Mouse (Mus musculus): ENCODE measurements around the gene Gm36079. TPM values are rescaled to one million over a fixed set of nuclear protein-coding genes. Genes with fewer than 3 reads are reported as not detected.
"Not testable (repeated sequence)": the region's sequence is repeated elsewhere in the genome, so short reads cannot be mapped to it uniquely, and the experiment has no call there.

The Gm36079 gene
- total RNA-seq (2017): not detected in 2 replicates

DNA sequence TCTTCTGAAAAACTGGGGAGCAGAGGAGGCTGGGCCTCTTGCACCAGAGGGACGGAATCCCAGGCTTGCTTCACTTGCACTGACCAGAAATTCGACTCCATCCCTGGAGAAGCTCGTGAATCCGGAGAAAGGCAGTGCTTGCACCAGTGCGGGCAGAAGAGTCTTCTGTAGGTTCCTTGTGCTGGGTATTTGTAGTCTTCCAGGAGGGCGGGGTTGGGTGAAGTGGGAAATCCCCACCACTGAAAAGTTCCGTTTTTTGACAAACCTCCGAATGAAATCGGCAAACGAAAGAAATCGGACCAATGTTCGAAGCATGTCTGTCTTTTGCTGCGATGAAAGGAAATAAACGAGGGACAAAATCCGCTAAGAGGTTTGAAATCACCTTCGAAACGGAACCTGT is at the start of gene Gm36079:
TSS of gene Gm36079 (minus strand) at position 101 of the 400 bp plus-strand sequence.
- not testable (repeated sequence) for ATAC-seq (replicated peaks in 1 of 2; ENCODE audit: insufficient read depth in 1 of 2, low FRiP score in 2 of 2, low TSS enrichment in 1 of 2, low read depth in 1 of 2, poor library complexity in 2 of 2, severe bottlenecking in 2 of 2)

DNA sequence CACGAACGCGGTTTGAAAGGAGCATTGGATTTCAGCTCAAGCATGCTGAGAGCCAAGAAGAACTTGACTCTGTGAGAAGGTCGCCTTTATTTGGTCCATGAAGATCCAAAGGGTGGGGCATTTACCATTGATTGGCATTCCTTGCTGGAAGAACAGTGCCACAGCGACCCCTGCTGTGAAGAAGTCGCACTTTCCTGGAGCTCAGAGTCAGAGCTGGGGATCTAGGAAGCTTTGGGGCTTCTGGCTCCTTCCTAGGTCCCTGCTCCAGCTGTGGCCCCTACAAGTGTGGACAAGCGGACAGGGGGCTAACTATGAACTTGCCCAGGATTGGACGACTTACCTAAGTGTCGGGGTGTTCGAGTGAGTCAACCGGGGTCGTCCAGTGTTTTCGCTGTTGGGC is 44.1 kb upstream of the Gm36079 start:
- ATAC-seq (replicated peaks in 1 of 2; ENCODE audit: insufficient read depth in 1 of 2, low FRiP score in 2 of 2, low TSS enrichment in 1 of 2, low read depth in 1 of 2, poor library complexity in 2 of 2, severe bottlenecking in 2 of 2): peak; percentile 77 to 78

DNA sequence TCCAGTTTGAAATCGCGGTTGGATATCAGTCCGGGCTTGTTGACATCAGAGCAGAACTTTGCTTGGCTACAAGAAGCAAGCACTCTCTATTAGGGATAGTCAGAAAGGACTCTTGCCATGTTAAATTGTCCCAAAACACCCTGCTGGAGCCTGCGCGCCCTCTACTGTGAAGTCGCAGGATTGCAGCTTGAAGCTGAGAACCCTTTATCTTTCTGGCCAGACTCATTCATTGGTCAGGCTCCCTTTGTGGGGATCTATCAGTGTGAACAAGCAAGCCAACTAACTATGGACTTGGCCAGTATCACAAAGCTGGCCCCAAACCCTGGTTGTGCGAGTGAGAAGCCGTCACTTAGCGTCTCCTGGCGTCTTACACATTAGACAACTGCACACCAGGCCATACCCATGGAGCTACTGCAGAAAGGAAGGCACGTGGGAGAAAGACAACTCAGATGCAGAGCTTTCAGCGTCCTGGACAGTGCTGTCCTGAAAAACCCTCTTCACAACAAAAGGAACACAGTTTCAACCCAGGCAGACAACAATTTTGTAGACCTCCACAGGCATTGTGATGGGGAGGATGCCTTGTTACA is 43.3 kb upstream of the Gm36079 start:
- peak; percentile 80 to 92 for ATAC-seq (replicated peaks in 1 of 2; ENCODE audit: insufficient read depth in 1 of 2, low FRiP score in 2 of 2, low TSS enrichment in 1 of 2, low read depth in 1 of 2, poor library complexity in 2 of 2, severe bottlenecking in 2 of 2)

DNA sequence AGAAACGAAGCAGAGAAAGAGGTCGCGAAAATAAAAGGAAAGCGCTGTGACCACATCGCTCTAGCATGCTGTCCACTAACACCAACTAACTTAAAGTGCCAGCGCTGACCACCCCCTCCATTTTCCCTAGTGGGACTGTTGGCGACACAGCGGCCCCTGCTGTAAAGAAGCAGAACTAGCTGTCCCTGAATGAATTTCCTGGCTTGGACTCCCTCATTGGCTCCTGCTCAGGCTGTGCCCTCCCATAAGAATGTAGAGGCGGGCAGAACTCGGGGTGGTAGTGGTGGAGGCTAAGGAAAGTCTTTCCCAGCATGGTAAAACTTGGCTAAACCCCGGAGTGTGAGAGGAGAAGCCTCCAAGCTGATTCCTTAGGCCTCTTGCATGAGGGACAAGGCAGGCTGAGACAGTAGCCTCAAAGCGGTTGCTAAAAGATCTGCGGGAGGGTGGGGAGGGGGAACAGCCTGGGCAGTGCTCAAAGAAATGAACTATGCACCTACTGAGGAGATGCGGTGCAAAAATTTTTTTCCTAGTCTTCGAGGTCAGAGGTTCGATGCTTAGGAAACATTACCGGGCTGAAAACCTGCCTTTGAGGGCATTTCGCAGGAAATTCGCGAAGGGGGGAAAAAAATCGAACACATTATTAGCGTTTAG is 36.8 kb upstream of the Gm36079 start:
- ATAC-seq (replicated peaks in 1 of 2; ENCODE audit: insufficient read depth in 1 of 2, low FRiP score in 2 of 2, low TSS enrichment in 1 of 2, low read depth in 1 of 2, poor library complexity in 2 of 2, severe bottlenecking in 2 of 2): peak; percentile 98 to 99

DNA sequence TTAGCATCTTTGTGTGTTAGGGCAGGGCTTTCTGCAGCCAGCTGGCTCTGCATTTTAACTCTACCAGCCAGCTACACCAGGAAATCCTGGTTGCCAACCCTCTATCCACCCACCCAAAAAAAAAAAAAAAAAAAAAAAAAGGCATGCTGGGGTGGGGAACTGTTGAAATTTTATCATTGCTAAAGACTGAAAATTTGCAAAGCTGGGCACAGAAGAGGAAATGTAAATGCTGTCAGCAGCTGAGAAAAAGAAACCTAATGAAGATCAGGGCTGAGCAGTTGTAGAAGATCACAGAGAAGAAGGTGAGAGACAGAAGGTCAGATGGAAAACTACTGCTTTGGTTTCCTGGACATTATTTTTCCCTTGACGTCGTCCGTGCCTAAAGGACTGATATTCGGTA is 36.1 kb upstream of the Gm36079 start:
- peak in 1 of 2 experiments; percentile 50; a peak in 1 of 4 replicates for ATAC-seq (replicated peaks in 1 of 2; ENCODE audit: insufficient read depth in 1 of 2, low FRiP score in 2 of 2, low TSS enrichment in 1 of 2, low read depth in 1 of 2, poor library complexity in 2 of 2, severe bottlenecking in 2 of 2)

DNA sequence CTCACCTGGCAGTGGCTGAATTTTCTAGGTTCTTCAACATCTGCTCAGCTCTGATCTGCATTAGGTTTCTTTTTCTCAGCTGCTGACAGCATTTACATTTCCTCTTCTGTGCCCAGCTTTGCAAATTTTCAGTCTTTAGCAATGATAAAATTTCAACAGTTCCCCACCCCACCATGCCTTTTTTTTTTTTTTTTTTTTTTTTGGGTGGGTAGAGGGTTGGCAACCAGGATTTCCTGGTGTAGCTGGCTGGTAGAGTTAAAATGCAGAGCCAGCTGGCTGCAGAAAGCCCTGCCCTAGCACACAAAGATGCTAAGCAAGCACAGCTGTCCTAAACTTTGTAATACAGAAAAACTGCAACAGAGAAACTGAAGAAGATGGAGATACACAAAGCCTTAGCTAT is 25.3 kb upstream of the Gm36079 start, which contains the start of gene Gm21188:
TSS of gene Gm21188 (minus strand) at position 110 of the 400 bp plus-strand sequence.
- ATAC-seq (replicated peaks in 1 of 2; ENCODE audit: insufficient read depth in 1 of 2, low FRiP score in 2 of 2, low TSS enrichment in 1 of 2, low read depth in 1 of 2, poor library complexity in 2 of 2, severe bottlenecking in 2 of 2): peak; percentile 4 to 30; a peak in 1 of 4 replicates

DNA sequence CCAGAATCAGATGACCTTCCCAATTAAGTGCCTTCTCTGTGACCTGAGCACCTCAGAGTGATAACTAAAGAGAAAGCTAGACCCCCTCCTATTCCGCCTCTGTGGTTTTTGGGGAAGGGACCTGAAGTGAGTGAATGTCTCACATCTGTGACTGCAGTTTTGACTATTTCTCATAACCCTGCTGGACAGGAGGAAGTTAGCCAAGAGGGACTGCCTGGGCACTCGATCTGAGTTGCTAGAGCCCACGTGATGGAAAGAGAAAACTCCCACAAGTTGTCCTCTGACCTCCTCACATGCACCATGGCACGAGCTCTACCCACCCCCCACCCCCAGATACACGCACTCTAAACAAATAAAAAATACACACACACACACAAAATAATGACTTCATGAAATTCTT is 21.8 kb upstream of the Gm36079 start:
- peak; percentile 13 to 46; a peak in 2 of 4 replicates for ATAC-seq (replicated peaks in 1 of 2; ENCODE audit: insufficient read depth in 1 of 2, low FRiP score in 2 of 2, low TSS enrichment in 1 of 2, low read depth in 1 of 2, poor library complexity in 2 of 2, severe bottlenecking in 2 of 2)

DNA sequence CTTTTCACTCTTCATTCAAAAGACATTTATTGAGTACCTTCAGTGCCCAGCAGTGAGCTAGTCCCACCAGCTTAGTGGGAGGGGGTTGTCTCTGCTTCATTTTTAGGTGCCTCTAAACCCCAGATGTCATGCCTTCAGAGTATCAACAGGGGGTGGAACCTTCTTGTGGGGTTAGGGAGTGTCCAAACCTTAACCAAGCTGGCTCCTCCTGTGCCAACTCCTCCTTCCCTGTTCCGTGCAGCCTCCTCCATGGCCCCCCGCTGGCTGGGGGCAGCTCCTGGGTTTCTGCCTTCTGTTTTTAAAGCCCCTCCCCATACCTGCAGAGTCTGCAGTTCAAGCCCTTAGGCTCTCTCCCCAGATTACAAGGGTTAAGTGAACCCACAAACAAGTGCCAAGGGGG is 21.4 kb upstream of the Gm36079 start:
- peak; percentile 47 to 49 for ATAC-seq (replicated peaks in 1 of 2; ENCODE audit: insufficient read depth in 1 of 2, low FRiP score in 2 of 2, low TSS enrichment in 1 of 2, low read depth in 1 of 2, poor library complexity in 2 of 2, severe bottlenecking in 2 of 2)

DNA sequence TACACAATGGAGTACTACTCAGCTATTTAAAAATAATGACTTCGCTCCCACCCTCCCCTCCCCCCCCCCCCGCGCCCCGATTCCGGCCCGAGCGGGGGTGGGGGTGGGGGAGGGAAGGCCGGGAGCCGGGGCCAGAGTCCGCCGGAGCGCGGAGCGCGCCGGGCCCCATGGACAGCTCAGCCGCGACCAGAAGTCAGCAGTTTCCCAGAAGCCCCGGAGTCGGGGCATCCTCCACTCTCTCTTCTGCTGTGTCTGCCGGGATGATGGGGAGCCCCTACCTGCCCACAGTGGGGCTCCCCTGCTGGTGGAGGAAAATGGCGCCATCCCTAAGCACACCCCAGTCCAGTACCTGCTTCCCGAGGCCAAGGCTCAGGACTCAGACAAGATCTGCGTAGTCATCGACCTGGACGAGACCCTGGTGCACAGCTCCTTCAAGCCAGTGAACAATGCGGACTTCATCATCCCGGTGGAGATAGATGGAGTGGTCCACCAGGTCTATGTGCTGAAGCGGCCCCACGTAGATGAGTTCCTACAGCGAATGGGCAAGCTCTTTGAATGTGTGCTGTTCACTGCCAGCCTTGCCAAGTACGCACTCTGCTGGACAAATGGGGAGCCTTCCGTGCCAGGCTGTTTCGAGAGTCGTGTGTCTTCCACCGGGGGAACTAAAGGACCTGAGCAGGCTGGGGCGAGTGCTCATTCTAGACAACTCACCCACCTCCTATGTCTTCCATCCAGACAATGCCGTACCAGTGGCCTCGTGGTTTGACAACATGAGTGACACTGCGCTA is 19.8 kb upstream of the Gm36079 start:
- peak; percentile 49 to 60; a peak in 3 of 4 replicates for ATAC-seq (replicated peaks in 1 of 2; ENCODE audit: insufficient read depth in 1 of 2, low FRiP score in 2 of 2, low TSS enrichment in 1 of 2, low read depth in 1 of 2, poor library complexity in 2 of 2, severe bottlenecking in 2 of 2)

DNA sequence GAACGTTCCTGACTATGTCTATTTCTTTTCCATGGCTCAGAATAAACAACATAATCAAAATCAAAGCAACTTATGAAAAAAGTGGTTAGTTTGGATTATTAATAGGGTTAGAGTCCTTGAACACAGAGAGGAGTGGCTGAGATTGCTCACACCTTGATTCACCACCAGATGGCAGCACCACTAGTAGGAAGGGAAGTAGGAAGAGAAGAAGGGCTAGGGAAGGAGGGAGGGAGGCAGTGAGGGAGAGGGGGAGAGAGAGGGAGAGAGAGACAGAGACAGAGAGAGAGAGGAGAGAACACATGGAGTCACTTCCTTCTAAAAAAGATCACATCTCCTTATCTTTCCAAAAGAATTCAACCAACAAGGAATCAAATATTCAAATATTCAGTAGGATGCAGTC is 14.3 kb upstream of the Gm36079 start:
- peak in 1 of 2 experiments; percentile 27; a peak in 1 of 4 replicates for ATAC-seq (replicated peaks in 1 of 2; ENCODE audit: insufficient read depth in 1 of 2, low FRiP score in 2 of 2, low TSS enrichment in 1 of 2, low read depth in 1 of 2, poor library complexity in 2 of 2, severe bottlenecking in 2 of 2)

DNA sequence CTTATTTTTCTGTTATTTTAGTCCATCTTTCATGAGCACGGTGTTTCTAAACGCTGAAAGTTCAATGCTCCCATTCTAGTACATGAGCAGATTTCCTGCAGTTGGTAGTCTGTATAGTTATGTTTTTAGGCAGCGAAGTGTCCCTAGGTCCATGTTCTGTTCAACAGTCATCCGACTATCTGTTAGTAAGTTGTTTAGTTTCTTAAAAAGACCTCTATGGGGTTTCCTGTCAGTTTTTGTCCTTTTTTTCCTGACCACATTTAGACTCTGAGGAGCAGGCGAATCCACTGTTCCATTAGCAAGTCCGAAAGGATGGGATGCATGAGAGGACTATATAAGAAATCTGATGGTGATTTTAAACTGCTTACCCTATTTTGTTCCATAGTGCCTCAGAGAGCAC is 11.1 kb upstream of the Gm36079 start:
- ATAC-seq (replicated peaks in 1 of 2; ENCODE audit: insufficient read depth in 1 of 2, low FRiP score in 2 of 2, low TSS enrichment in 1 of 2, low read depth in 1 of 2, poor library complexity in 2 of 2, severe bottlenecking in 2 of 2): not testable (repeated sequence)

DNA sequence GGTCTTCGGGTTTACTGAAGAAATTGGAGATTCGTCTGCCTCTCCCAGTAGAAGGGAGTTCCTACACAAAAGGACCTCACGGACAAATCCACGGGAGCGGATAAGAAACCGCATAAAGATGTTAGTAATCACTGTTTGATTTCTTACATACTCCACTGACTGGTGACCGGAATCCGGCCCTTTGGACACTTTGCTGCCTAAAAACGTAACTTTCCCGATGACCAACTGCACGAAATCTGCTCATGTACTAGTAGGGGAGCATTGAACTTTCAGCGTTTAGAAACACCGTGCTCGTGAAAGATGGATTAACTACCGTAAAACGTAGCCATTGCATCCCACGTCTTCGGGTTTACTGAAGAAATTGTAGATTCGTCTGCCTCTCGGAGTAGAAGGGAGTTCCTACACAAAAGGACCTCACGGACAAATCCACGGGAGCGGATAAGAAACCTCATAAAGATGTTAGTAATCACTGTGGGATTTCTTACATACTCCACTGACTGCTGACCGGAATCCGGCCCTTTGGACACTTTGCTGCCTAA is 9.8 kb upstream of the Gm36079 start:
- not testable (repeated sequence) for ATAC-seq (replicated peaks in 1 of 2; ENCODE audit: insufficient read depth in 1 of 2, low FRiP score in 2 of 2, low TSS enrichment in 1 of 2, low read depth in 1 of 2, poor library complexity in 2 of 2, severe bottlenecking in 2 of 2)

DNA sequence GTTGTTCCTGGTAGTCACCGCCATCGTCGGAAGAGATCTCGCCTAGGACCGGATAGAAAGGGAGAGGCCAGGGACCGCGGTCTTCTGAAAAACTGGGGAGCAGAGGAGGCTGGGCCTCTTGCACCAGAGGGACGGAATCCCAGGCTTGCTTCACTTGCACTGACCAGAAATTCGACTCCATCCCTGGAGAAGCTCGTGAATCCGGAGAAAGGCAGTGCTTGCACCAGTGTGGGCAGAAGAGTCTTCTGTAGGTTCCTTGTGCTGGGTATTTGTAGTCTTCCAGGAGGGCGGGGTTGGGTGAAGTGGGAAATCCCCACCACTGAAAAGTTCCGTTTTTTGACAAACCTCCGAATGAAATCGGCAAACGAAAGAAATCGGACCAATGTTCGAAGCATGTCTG is 8.3 kb upstream of the Gm36079 start:
- not testable (repeated sequence) for ATAC-seq (replicated peaks in 1 of 2; ENCODE audit: insufficient read depth in 1 of 2, low FRiP score in 2 of 2, low TSS enrichment in 1 of 2, low read depth in 1 of 2, poor library complexity in 2 of 2, severe bottlenecking in 2 of 2)

DNA sequence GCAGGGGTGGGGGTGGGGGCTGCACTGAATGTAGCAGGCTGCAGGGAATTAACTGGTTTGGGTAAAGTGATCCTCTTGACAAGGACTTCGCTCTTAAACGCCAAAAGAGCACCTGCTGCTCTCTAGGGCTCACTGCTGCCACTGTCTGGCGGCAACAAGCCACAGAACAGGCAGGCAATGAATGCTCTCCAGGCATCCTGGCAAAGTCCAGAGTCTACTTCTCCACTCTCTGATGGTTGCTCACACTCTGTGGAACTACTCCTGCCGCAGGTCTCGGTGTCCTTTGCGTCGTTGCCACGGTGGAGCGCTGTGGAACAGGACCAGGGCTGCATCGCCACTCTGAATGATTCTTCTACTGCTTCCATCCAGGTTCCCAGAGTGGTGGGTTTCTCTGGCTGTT is 7.8 kb upstream of the Gm36079 start:
- 0 out of 4 replicates have a peak, but pooled peaks of 1 of the 2 experiments have one; percentile 22 for ATAC-seq (replicated peaks in 1 of 2; ENCODE audit: insufficient read depth in 1 of 2, low FRiP score in 2 of 2, low TSS enrichment in 1 of 2, low read depth in 1 of 2, poor library complexity in 2 of 2, severe bottlenecking in 2 of 2)

DNA sequence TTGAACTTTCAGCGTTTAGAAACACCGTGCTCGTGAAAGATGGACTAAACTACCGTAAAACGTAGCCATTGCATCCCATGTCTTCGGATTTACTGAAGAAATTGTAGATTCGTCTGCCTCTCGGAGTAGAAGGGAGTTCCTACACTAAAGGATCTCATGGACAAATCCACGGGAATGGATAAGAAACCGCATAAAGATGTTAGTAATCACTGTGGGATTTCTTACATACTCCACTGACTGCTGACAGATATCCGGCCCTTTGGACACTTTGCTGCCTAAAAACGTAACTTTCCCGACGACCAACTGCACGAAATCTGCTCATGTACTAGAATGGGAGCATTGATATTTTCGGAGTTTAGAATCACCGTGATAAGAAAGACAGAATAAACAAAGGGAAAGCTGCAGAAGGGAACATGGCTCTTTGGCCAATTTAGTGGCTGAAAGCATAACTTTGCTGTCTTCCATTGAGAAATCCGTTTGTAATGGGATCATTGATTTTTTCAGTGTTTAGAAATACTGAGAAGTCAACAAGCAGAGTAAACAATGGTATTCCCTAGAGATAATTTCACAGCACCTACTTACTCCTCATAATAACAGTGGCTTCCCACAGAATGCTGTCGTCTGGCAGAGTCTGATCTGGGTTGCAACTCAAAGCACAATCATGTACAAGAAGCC is 6.8 kb upstream of the Gm36079 start:
- ATAC-seq (replicated peaks in 1 of 2; ENCODE audit: insufficient read depth in 1 of 2, low FRiP score in 2 of 2, low TSS enrichment in 1 of 2, low read depth in 1 of 2, poor library complexity in 2 of 2, severe bottlenecking in 2 of 2): not testable (repeated sequence)

DNA sequence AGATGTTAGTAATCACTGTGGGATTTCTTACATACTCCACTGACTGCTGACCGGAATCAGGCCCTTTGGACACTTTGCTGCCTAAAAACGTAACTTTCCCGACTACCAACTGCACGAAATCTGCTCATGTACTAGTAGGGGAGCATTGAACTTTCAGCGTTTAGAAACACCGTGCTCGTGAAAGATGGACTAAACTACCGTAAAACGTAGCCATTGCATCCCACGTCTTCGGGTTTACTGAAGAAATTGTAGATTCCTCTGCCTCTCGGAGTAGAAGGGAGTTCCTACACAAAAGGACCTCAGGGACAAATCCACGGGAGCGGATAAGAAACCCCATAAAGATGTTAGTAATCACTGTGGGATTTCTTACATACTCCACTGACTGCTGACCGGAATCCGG is 4.9 kb upstream of the Gm36079 start:
- not testable (repeated sequence) for ATAC-seq (replicated peaks in 1 of 2; ENCODE audit: insufficient read depth in 1 of 2, low FRiP score in 2 of 2, low TSS enrichment in 1 of 2, low read depth in 1 of 2, poor library complexity in 2 of 2, severe bottlenecking in 2 of 2)

DNA sequence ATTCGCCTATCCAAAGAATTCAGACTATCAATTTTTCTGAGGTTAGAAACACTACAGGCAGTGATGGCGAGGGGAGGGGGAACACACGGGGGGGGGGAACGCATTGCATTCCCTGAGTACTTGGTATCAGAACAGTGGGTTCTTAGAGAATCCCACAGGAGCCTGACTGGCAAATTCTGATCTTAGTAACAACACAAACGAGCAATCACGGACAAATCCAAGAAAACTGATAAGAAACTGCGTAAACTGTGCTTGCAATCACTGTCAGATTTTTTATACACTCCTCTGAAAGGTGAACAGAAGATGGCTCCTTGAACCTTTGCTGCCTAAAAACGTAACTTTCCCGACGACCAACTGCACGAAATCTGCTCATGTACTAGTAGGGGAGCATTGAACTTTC is 557 bp upstream of the Gm36079 start:
- ATAC-seq (replicated peaks in 1 of 2; ENCODE audit: insufficient read depth in 1 of 2, low FRiP score in 2 of 2, low TSS enrichment in 1 of 2, low read depth in 1 of 2, poor library complexity in 2 of 2, severe bottlenecking in 2 of 2): not testable (repeated sequence)
